ENCODE assay signal across 18 mouse cellular contexts in the genomic region with DNA sequence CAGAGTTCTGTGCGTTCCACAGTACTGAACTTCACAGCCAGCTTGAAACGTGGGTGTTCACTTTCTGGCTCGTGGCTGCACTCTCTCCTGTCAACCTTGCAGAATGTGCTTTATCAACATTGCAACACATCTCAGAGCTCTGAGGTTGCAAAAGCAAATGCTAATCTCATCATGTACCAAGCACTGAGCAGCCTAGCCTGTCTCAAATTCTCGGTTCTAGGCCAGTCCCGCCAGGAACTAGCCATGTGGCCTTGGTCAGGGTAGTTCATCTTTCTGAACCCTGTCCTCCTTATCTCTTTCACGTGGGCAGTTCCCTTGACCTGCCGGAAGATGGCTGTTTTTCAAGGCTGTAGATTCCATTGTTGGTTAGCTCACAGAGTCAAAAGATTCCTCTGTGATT.
A peak's percentile ranks its signal among the peaks of the same experiment; 100 is the strongest.
DNase-seq lines count a peak whose midpoint lies in the region; ATAC-seq and TF ChIP-seq lines count a peak whose summit lies in the region.
"Had no signal": no experiment of that assay in that cellular context is flagged by ENCODE, and none has a peak within 500 bp of the region (broad histone marks: within the 10 kb centered on the region; RNA-seq: fewer than 3 reads in every experiment).

No protein-coding gene starts in this region.

- H3K4me2 ChIP-seq in lung, postnatal 0 days (replicated peaks; ENCODE audit: low read depth, low read length), result no peak overlapping the region
- H3K4me2 ChIP-seq in heart, postnatal 0 days (ENCODE audit: low read depth, low read length), result no peak overlapping the region
- H3K4me2 ChIP-seq: liver, embryonic 15.5 days; midbrain, embryonic 13.5 days; neural tube, embryonic 12.5 days had no signal

- no peaks in the 10 kb centered on the region for H3K27me3 ChIP-seq in heart, embryonic 10.5 days (ENCODE audit: insufficient read depth, poor library complexity, severe bottlenecking)
- no peaks in the 10 kb centered on the region for H3K27me3 ChIP-seq in lung, postnatal 0 days (replicated peaks; ENCODE audit: insufficient read depth, low read length)
- no peaks in the 10 kb centered on the region for H3K27me3 ChIP-seq in heart, postnatal 0 days (ENCODE audit: control insufficient read depth, insufficient read depth, low read length)
- H3K27me3 ChIP-seq: liver, embryonic 15.5 days; midbrain, embryonic 13.5 days; neural tube, embryonic 12.5 days had no signal

- H3K4me1 ChIP-seq in heart, embryonic 10.5 days, result peaks cover 10% of the 10 kb centered on the region; the same call in 1 of the 2 replicates
- no peaks in the 10 kb centered on the region for H3K4me1 ChIP-seq in lung, postnatal 0 days (ENCODE audit: insufficient read depth, low read depth, low read length)
- H3K4me1 ChIP-seq in heart, postnatal 0 days (ENCODE audit: control insufficient read depth, insufficient read depth), result peaks cover 10% of the 10 kb centered on the region
- H3K4me1 ChIP-seq: liver, embryonic 15.5 days; neural tube, embryonic 12.5 days had no signal

- no peak overlapping the region for H3K4me3 ChIP-seq in heart, embryonic 10.5 days
- no peak overlapping the region for H3K4me3 ChIP-seq in lung, postnatal 0 days (ENCODE audit: low read depth, low read length)
- H3K4me3 ChIP-seq in heart, postnatal 0 days (ENCODE audit: low read depth, low read length), result no peak overlapping the region
- H3K4me3 ChIP-seq: forebrain, embryonic 10.5 days; hindbrain, embryonic 10.5 days; liver, embryonic 15.5 days; midbrain, embryonic 13.5 days; neural tube, embryonic 12.5 days had no signal

- no peak for TF ChIP-seq EP300 in lung, postnatal 0 days (IDR thresholded peaks at IDR 0.05)
- TF ChIP-seq EP300 in heart, postnatal 0 days (IDR thresholded peaks at IDR 0.05; ENCODE audit: low read depth), result no peak

- no peak for TF ChIP-seq CTCF in lung, postnatal 0 days (IDR thresholded peaks at IDR 0.05)
- no peak for TF ChIP-seq CTCF in heart, postnatal 0 days (IDR thresholded peaks at IDR 0.05; ENCODE audit: low read depth)

- no peaks in the 10 kb centered on the region for H3K9me3 ChIP-seq in heart, embryonic 10.5 days
- H3K9me3 ChIP-seq in lung, postnatal 0 days (ENCODE audit: low read length), result no peaks in the 10 kb centered on the region
- no peaks in the 10 kb centered on the region for H3K9me3 ChIP-seq in heart, postnatal 0 days (replicated peaks; ENCODE audit: control insufficient read depth, low read length)
- H3K9me3 ChIP-seq: forebrain, embryonic 10.5 days; G1E; hindbrain, embryonic 10.5 days; liver, embryonic 15.5 days; midbrain, embryonic 13.5 days; neural tube, embryonic 12.5 days had no signal

- ATAC-seq in lung, postnatal 0 days, result no peak
- ATAC-seq in heart, postnatal 0 days (ENCODE audit: insufficient read depth, low read depth), result peak; percentile 33; the same call in 1 of the 2 replicates
- no peak for ATAC-seq in activated CD4-positive, CD25-positive, alpha-beta regulatory T cell, adult 4 months
- ATAC-seq in monocyte, adult 5-6 weeks (replicated peaks; ENCODE audit: insufficient number of reproducible peaks, low FRiP score, low TSS enrichment, poor library complexity, severe bottlenecking), result no peak
- ATAC-seq: intestine, embryonic 16.5 days; midbrain, embryonic 13.5 days had no signal

- DNase-seq in heart, adult 9 months (ENCODE audit: low spot score in 2 of 2), result peak; percentile 10 to 27
- DNase-seq in heart, embryonic 10.5 days (ENCODE audit: low spot score), result no peak
- peak; percentile 17 for DNase-seq in lung, postnatal 25 days (ENCODE audit: low spot score)
- no peak for DNase-seq in lung, postnatal 0 days (ENCODE audit: low spot score)
- DNase-seq in adrenal gland, postnatal 25 days, result peak; percentile 50
- DNase-seq in heart, postnatal 0 days (ENCODE audit: low spot score), result peak; percentile 29
- DNase-seq: B cell, adult 2 months; cerebellum, postnatal 25 days; thymus, postnatal 25 days had no signal

- 34% methylated on average over 7 of the region's 7 CpGs for WGBS in heart, embryonic 10.5 days
- 43% methylated on average over 7 of the region's 7 CpGs for WGBS in lung, postnatal 0 days
- 18% methylated on average over 7 of the region's 7 CpGs for WGBS in heart, postnatal 0 days

- H3K9ac ChIP-seq in lung, postnatal 0 days (replicated peaks; ENCODE audit: low read depth), result no peak overlapping the region
- H3K9ac ChIP-seq in heart, postnatal 0 days (replicated peaks; ENCODE audit: low read depth, low read length), result no peak overlapping the region
- H3K9ac ChIP-seq: liver, embryonic 15.5 days; midbrain, embryonic 13.5 days; neural tube, embryonic 12.5 days had no signal

- no peaks in the 10 kb centered on the region for H3K36me3 ChIP-seq in heart, embryonic 10.5 days
- H3K36me3 ChIP-seq in lung, postnatal 0 days (ENCODE audit: insufficient read depth, low read length), result no peaks in the 10 kb centered on the region
- no peaks in the 10 kb centered on the region for H3K36me3 ChIP-seq in heart, postnatal 0 days (replicated peaks; ENCODE audit: control insufficient read depth, insufficient read depth, low read length)
- H3K36me3 ChIP-seq: forebrain, embryonic 10.5 days; G1E; hindbrain, embryonic 10.5 days; liver, embryonic 15.5 days; midbrain, embryonic 13.5 days; neural tube, embryonic 12.5 days had no signal

- no peak overlapping the region for H3K27ac ChIP-seq in heart, embryonic 10.5 days
- no peak overlapping the region for H3K27ac ChIP-seq in lung, postnatal 0 days (ENCODE audit: low read length)
- 0 out of 2 replicates have a peak overlapping the region, but pooled peaks have one; percentile 70 for H3K27ac ChIP-seq in heart, postnatal 0 days (ENCODE audit: low read depth)
- H3K27ac ChIP-seq: forebrain, embryonic 10.5 days; hindbrain, embryonic 10.5 days; liver, embryonic 15.5 days; midbrain, embryonic 13.5 days; neural tube, embryonic 12.5 days had no signal

Comparison
In these comparisons a context has a peak if more than half of its experiments do, and no peak if none do; other contexts are left out.
1. DNase-seq: peak in heart, adult 9 months (2 of 2), lung, postnatal 25 days (single experiment), adrenal gland, postnatal 25 days (single experiment) and heart, postnatal 0 days (single experiment); none in heart, embryonic 10.5 days (single experiment) and lung, postnatal 0 days (single experiment).